Comparison of ENCODE assay signal across 8 mouse cellular contexts in the genomic region with DNA sequence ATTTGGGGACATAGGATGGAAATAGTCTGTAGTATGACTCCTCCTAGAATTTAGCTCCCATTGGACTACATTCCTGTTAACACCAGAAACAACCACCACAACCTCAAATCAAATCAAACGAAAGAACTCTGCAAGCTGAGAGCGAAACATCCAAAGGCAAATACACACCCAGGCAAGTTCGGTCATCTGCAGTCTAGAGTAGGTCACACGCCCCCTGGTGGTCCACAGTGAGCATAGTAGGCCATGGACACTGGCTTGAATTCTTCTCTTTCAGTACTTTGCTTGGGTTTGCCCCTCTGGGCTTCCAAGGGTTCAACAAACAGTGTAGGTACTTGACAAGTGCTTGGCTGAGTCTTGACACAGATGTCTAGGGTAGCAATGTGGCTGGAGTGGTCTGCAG. TPM values are rescaled to one million over a fixed set of nuclear protein-coding genes. Genes with fewer than 3 reads are reported as not detected.
A peak's percentile ranks its signal among the peaks of the same experiment; 100 is the strongest.
DNase-seq lines count a peak whose midpoint lies in the region; ATAC-seq and TF ChIP-seq lines count a peak whose summit lies in the region.

No protein-coding gene starts in this region.

- no peak for TF ChIP-seq POLR2A in olfactory bulb, adult 2 months (IDR thresholded peaks at IDR 0.05; ENCODE audit: insufficient read depth, low read depth, low read length)

- no peaks in the 10 kb centered on the region for H3K9me3 ChIP-seq in forebrain, embryonic 11.5 days (ENCODE audit: control insufficient read depth, low read length)
- no peaks in the 10 kb centered on the region for H3K9me3 ChIP-seq in heart, embryonic 16.5 days (replicated peaks; ENCODE audit: control insufficient read depth, low read length)
- no peaks in the 10 kb centered on the region for H3K9me3 ChIP-seq in lung, embryonic 14.5 days (ENCODE audit: low read depth, low read length)

- H3K27me3 ChIP-seq in forebrain, embryonic 11.5 days (ENCODE audit: control insufficient read depth, insufficient read depth, low read length) = no peaks in the 10 kb centered on the region
- no peaks in the 10 kb centered on the region for H3K27me3 ChIP-seq in heart, embryonic 16.5 days (ENCODE audit: control insufficient read depth, insufficient read depth, low read length)
- no peaks in the 10 kb centered on the region for H3K27me3 ChIP-seq in lung, embryonic 14.5 days (ENCODE audit: insufficient read depth, low read length)

- no peaks in the 10 kb centered on the region for H3K36me3 ChIP-seq in forebrain, embryonic 11.5 days (ENCODE audit: control insufficient read depth, insufficient read depth, low read length)
- no peaks in the 10 kb centered on the region for H3K36me3 ChIP-seq in heart, embryonic 16.5 days (ENCODE audit: control insufficient read depth, insufficient read depth)
- H3K36me3 ChIP-seq in lung, embryonic 14.5 days (ENCODE audit: insufficient read depth) = no peaks in the 10 kb centered on the region

- no peak overlapping the region for H3K27ac ChIP-seq in forebrain, embryonic 11.5 days (ENCODE audit: low read depth, low read length)
- no peak overlapping the region for H3K27ac ChIP-seq in heart, embryonic 16.5 days (ENCODE audit: low read length)
- no peak overlapping the region for H3K27ac ChIP-seq in lung, embryonic 14.5 days (ENCODE audit: low read depth)
- no peak overlapping the region for H3K27ac ChIP-seq in olfactory bulb, adult 2 months (ENCODE audit: insufficient read depth, low read depth, low read length)

- H3K4me2 ChIP-seq in forebrain, embryonic 11.5 days (ENCODE audit: low read depth, low read length, severe bottlenecking) = peak overlapping the region; percentile 15; the same call in 1 of the 2 replicates
- peak overlapping the region; percentile 59 for H3K4me2 ChIP-seq in heart, embryonic 16.5 days (ENCODE audit: low read depth, low read length)
- H3K4me2 ChIP-seq in lung, embryonic 14.5 days = peak overlapping the region; percentile 27

- no peak overlapping the region for H3K4me3 ChIP-seq in forebrain, embryonic 11.5 days (ENCODE audit: low read depth, low read length)
- H3K4me3 ChIP-seq in heart, embryonic 16.5 days (ENCODE audit: low read length) = peak overlapping the region; percentile 22
- no peak overlapping the region for H3K4me3 ChIP-seq in lung, embryonic 14.5 days (ENCODE audit: low read depth, low read length)
- H3K4me3 ChIP-seq in olfactory bulb, adult 2 months (ENCODE audit: insufficient read depth, low read depth, low read length) = no peak overlapping the region

- DNase-seq in ES-CJ7 (ENCODE audit: low read depth, low spot score) = peak; percentile 83
- peak; percentile 67 for DNase-seq in c-Kit-positive CD71-positive TER-119-negative erythroid progenitor cells, embryonic 14.5 days (ENCODE audit: low read depth)
- DNase-seq in forebrain, embryonic 11.5 days (ENCODE audit: low spot score) = peak; percentile 84
- peak; percentile 42 to 82 for DNase-seq in layer of hippocampus, adult 18-20 months (ENCODE audit: low spot score in 2 of 2)
- DNase-seq in lung, embryonic 14.5 days = peak; percentile 83
- DNase-seq in thymus, postnatal 14 days = peak; percentile 79

- peak; percentile 93 for TF ChIP-seq CTCF in lung, embryonic 14.5 days (IDR thresholded peaks at IDR 0.05; ENCODE audit: low read depth)
- TF ChIP-seq CTCF in olfactory bulb, adult 2 months (IDR thresholded peaks at IDR 0.05; ENCODE audit: insufficient read depth, low read depth, low read length) = 0 out of 2 replicates have a peak, but pooled peaks have one; percentile 9

- WGBS in forebrain, embryonic 11.5 days = 31% methylated on average over 4 of the region's 4 CpGs
- 19% methylated on average over 4 of the region's 4 CpGs for WGBS in heart, embryonic 16.5 days
- WGBS in lung, embryonic 14.5 days = 28% methylated on average over 4 of the region's 4 CpGs
- 9% methylated on average over 4 of the region's 4 CpGs for WGBS in olfactory bulb, adult 2 months

- no peak overlapping the region; the same call in 1 of the 2 replicates for H3K9ac ChIP-seq in forebrain, embryonic 11.5 days (ENCODE audit: low read length)
- no peak overlapping the region for H3K9ac ChIP-seq in heart, embryonic 16.5 days (ENCODE audit: low read length)
- H3K9ac ChIP-seq in lung, embryonic 14.5 days = no peak overlapping the region

- ATAC-seq in forebrain, embryonic 11.5 days (replicated peaks; ENCODE audit: low FRiP score) = peak; percentile 63
- peak; percentile 42; the same call in 1 of the 2 replicates for ATAC-seq in heart, embryonic 16.5 days (replicated peaks; ENCODE audit: extremely low read depth, insufficient read depth, low FRiP score)
- ATAC-seq in lung, embryonic 14.5 days (ENCODE audit: insufficient read depth) = 0 out of 2 replicates have a peak, but pooled peaks have one; percentile 32

- 0 out of 2 replicates have a peak, but pooled peaks cover 2% of the 10 kb centered on the region for H3K4me1 ChIP-seq in forebrain, embryonic 11.5 days (replicated peaks; ENCODE audit: control insufficient read depth, insufficient read depth, low read length)
- H3K4me1 ChIP-seq in heart, embryonic 16.5 days (ENCODE audit: control insufficient read depth, insufficient read depth, low read length) = peaks cover 5% of the 10 kb centered on the region
- no peaks in the 10 kb centered on the region for H3K4me1 ChIP-seq in lung, embryonic 14.5 days (ENCODE audit: insufficient read depth)
- H3K4me1 ChIP-seq in olfactory bulb, adult 2 months (ENCODE audit: control insufficient read depth, insufficient read depth, low read length) = peaks cover 3% of the 10 kb centered on the region; the same call in 1 of the 2 replicates

RNA-seq across cellular contexts. Expression of a gene that starts 6.4 kb away (rescaled TPM):
- polyA plus RNA-seq in forebrain, embryonic 11.5 days (2014; fragmentation: Nextera tagmentation; extraction: Ambion mirVana) = 0.07 TPM in 1 of 2 replicates, not detected in the other
- 0.36 and 0.37 TPM in 2 replicates for polyA plus RNA-seq in heart, embryonic 16.5 days (2015; fragmentation: Nextera tagmentation; extraction: Ambion mirVana)
- not detected for total RNA-seq in layer of hippocampus, adult 18-20 months (2021)
- polyA plus RNA-seq in lung, embryonic 14.5 days (2014; fragmentation: Nextera tagmentation; extraction: Ambion mirVana) = 0.08 TPM in 1 of 2 replicates, not detected in the other
- polyA plus RNA-seq in olfactory bulb, adult 2 months (2012; ENCODE audit: insufficient read depth, insufficient read length, low replicate concordance, missing spikeins) = not detected in 2 replicates

RNA-seq across cellular contexts. Expression of a gene that starts 53.4 kb away (rescaled TPM):
- polyA plus RNA-seq in forebrain, embryonic 11.5 days (2014; fragmentation: Nextera tagmentation; extraction: Ambion mirVana) = 49.5 and 59.4 TPM in 2 replicates
- 28.1 and 33.4 TPM in 2 replicates for polyA plus RNA-seq in heart, embryonic 16.5 days (2015; fragmentation: Nextera tagmentation; extraction: Ambion mirVana)
- 10 to 100 TPM; 64.3 to 65.9 TPM for total RNA-seq in layer of hippocampus, adult 18-20 months (2021)
- polyA plus RNA-seq in lung, embryonic 14.5 days (2014; fragmentation: Nextera tagmentation; extraction: Ambion mirVana) = 39.0 and 47.9 TPM in 2 replicates
- not detected in 2 replicates for polyA plus RNA-seq in olfactory bulb, adult 2 months (2012; ENCODE audit: insufficient read depth, insufficient read length, low replicate concordance, missing spikeins)
